Mouse (Mus musculus): Measurements from ENCODE around the gene Aaed1. TPM values are rescaled to one million over a fixed set of nuclear protein-coding genes. Genes with fewer than 3 reads are reported as not detected.

Aaed1 gene
- polyA plus RNA-seq, 1 experiment, result 17.8 TPM

GRCm38 (mm10) chr13:64284676-64285075, 27.8 kb downstream of the Aaed1 start:
- Histone ChIP-seq H3K4me1 (ENCODE audit: control insufficient read depth, insufficient read depth, low read length) (no peaks in the 10 kb centered on the region), H3K4me3 (replicated peaks; ENCODE audit: extremely low read depth, low read depth, low read length) (no peak overlapping the region)
- no peak for DNase-seq
- 99% methylated on average over 2 of the region's 2 CpGs for WGBS
- TF ChIP-seq POLR2A (IDR thresholded peaks at IDR 0.05; ENCODE audit: borderline replicate concordance, extremely low read depth, low read depth, low read length) (no peak), CTCF (IDR thresholded peaks at IDR 0.05; ENCODE audit: insufficient read depth, low read length) (no peak)

- TF ChIP-seq CTCF (IDR thresholded peaks at IDR 0.05; ENCODE audit: insufficient read depth, low read length) (no peak), POLR2A (IDR thresholded peaks at IDR 0.05; ENCODE audit: borderline replicate concordance, extremely low read depth, low read depth, low read length) (no peak)
- no peak for DNase-seq
- no peak overlapping the region for H3K4me3 ChIP-seq (replicated peaks; ENCODE audit: extremely low read depth, low read depth, low read length)
- WGBS, result 79% methylated on average over 5 of the region's 5 CpGs
- H3K4me1 ChIP-seq (ENCODE audit: control insufficient read depth, insufficient read depth, low read length), result no peaks in the 10 kb centered on the region
Observed at GRCm38 (mm10) chr13:64280940-64281339, 31.6 kb downstream of the Aaed1 start.

- WGBS, result 43% methylated on average over 9 of the region's 9 CpGs
- no peak for DNase-seq
- H3K4me1 ChIP-seq (ENCODE audit: control insufficient read depth, insufficient read depth, low read length), result peaks cover 4% of the 10 kb centered on the region; the same call in 1 of the 2 replicates
- no peak overlapping the region for H3K4me3 ChIP-seq (replicated peaks; ENCODE audit: extremely low read depth, low read depth, low read length)
- TF ChIP-seq POLR2A (IDR thresholded peaks at IDR 0.05; ENCODE audit: borderline replicate concordance, extremely low read depth, low read depth, low read length) (no peak), CTCF (IDR thresholded peaks at IDR 0.05; ENCODE audit: insufficient read depth, low read length) (no peak)
Observed at GRCm38 (mm10) chr13:64275754-64276127, 36.8 kb downstream of the Aaed1 start.

- 6% methylated on average over 57 of the region's 57 CpGs for WGBS
- peaks cover 4% of the 10 kb centered on the region; the same call in 1 of the 2 replicates for H3K4me1 ChIP-seq (ENCODE audit: control insufficient read depth, insufficient read depth, low read length)
- TF ChIP-seq CTCF (IDR thresholded peaks at IDR 0.05; ENCODE audit: insufficient read depth, low read length) (no peak), POLR2A (IDR thresholded peaks at IDR 0.05; ENCODE audit: borderline replicate concordance, extremely low read depth, low read depth, low read length) (no peak)
- peak within 1 kb of the TSS; percentile 62 for H3K4me3 ChIP-seq (replicated peaks; ENCODE audit: extremely low read depth, low read depth, low read length)
- DNase-seq, result peak; percentile 62
Observed at GRCm38 (mm10) chr13:64274879-64275753, 37.4 kb downstream of the Aaed1 start, which contains the start of gene Cdc14b. Cdc14b (minus strand) TSS chr13:64275290.

- 3% methylated on average over 95 of the region's 95 CpGs for WGBS
- Histone ChIP-seq H3K4me1 (ENCODE audit: control insufficient read depth, insufficient read depth, low read length) (peaks cover 4% of the 10 kb centered on the region; the same call in 1 of the 2 replicates), H3K4me3 (replicated peaks; ENCODE audit: extremely low read depth, low read depth, low read length) (peak overlapping the region; percentile 62)
- TF ChIP-seq CTCF (IDR thresholded peaks at IDR 0.05; ENCODE audit: insufficient read depth, low read length) (no peak), POLR2A (IDR thresholded peaks at IDR 0.05; ENCODE audit: borderline replicate concordance, extremely low read depth, low read depth, low read length) (no peak)
- peak; percentile 36 for DNase-seq
Observed at GRCm38 (mm10) chr13:64273891-64274844, 38.3 kb downstream of the Aaed1 start.

- TF ChIP-seq CTCF (IDR thresholded peaks at IDR 0.05; ENCODE audit: insufficient read depth, low read length) (no peak), POLR2A (IDR thresholded peaks at IDR 0.05; ENCODE audit: borderline replicate concordance, extremely low read depth, low read depth, low read length) (no peak)
- Histone ChIP-seq H3K4me1 (ENCODE audit: control insufficient read depth, insufficient read depth, low read length) (peaks cover 4% of the 10 kb centered on the region; the same call in 1 of the 2 replicates), H3K4me3 (replicated peaks; ENCODE audit: extremely low read depth, low read depth, low read length) (no peak overlapping the region)
- WGBS, result 58% methylated on average over 8 of the region's 8 CpGs
- DNase-seq, result no peak
Observed at GRCm38 (mm10) chr13:64273352-64273751, 39.2 kb downstream of the Aaed1 start.

GRCm38 (mm10) chr13:64268384-64268783, 44.1 kb downstream of the Aaed1 start:
- WGBS, result 74% methylated on average over 4 of the region's 4 CpGs
- H3K4me1 ChIP-seq (ENCODE audit: control insufficient read depth, insufficient read depth, low read length), result no peaks in the 10 kb centered on the region
- no peak for TF ChIP-seq CTCF (IDR thresholded peaks at IDR 0.05; ENCODE audit: insufficient read depth, low read length)
- no peak for TF ChIP-seq POLR2A (IDR thresholded peaks at IDR 0.05; ENCODE audit: borderline replicate concordance, extremely low read depth, low read depth, low read length)
- DNase-seq, result no peak
- H3K4me3 ChIP-seq (replicated peaks; ENCODE audit: extremely low read depth, low read depth, low read length), result no peak overlapping the region

- H3K4me1 ChIP-seq (ENCODE audit: control insufficient read depth, insufficient read depth, low read length), result no peaks in the 10 kb centered on the region
- no peak overlapping the region for H3K4me3 ChIP-seq (replicated peaks; ENCODE audit: extremely low read depth, low read depth, low read length)
- TF ChIP-seq CTCF (IDR thresholded peaks at IDR 0.05; ENCODE audit: insufficient read depth, low read length) (no peak), POLR2A (IDR thresholded peaks at IDR 0.05; ENCODE audit: borderline replicate concordance, extremely low read depth, low read depth, low read length) (no peak)
- 38% methylated on average over 9 of the region's 9 CpGs for WGBS
- no peak for DNase-seq
Observed at GRCm38 (mm10) chr13:64267151-64267550, 45.4 kb downstream of the Aaed1 start.

- Histone ChIP-seq H3K4me1 (ENCODE audit: control insufficient read depth, insufficient read depth, low read length) (no peaks in the 10 kb centered on the region), H3K4me3 (replicated peaks; ENCODE audit: extremely low read depth, low read depth, low read length) (no peak overlapping the region)
- TF ChIP-seq POLR2A (IDR thresholded peaks at IDR 0.05; ENCODE audit: borderline replicate concordance, extremely low read depth, low read depth, low read length), result no peak
- TF ChIP-seq CTCF (IDR thresholded peaks at IDR 0.05; ENCODE audit: insufficient read depth, low read length), result no peak
- WGBS, result 83% methylated on average over 6 of the region's 6 CpGs
- no peak for DNase-seq
Observed at GRCm38 (mm10) chr13:64264586-64264985, 47.9 kb downstream of the Aaed1 start.
